Mouse (Mus musculus) kidney, adult 2 months (tissue): ENCODE data around the gene Tec. TPM values are rescaled to one million over a fixed set of nuclear protein-coding genes. Genes with fewer than 3 reads are reported as not detected.

ENCODE experiments used
- DNase-seq: peaks from one replicate; pipeline ENCODE4 v3.0.0; 2021
- H3K27ac ChIP-seq: fragments of 200-500 bp; 2 replicates; pipeline ENCODE4 v1.5.1; 2012; ENCODE audit warnings: low read depth, low read length, control low read depth, inconsistent platforms; ENCODE audit not compliant: insufficient read depth
- H3K27me3 ChIP-seq: fragments of 200-500 bp; replicated peaks from 2 replicates; pipeline ENCODE4 v1.6.1; 2012; ENCODE audit warnings: mild to moderate bottlenecking, moderate library complexity, low read length, inconsistent platforms; ENCODE audit not compliant: control insufficient read depth, insufficient read depth
- H3K36me3 ChIP-seq: fragments of 200-500 bp; 2 replicates; pipeline ENCODE4 v1.6.1; 2012; ENCODE audit warnings: mild to moderate bottlenecking, moderate library complexity, low read length, inconsistent platforms; ENCODE audit not compliant: control insufficient read depth, insufficient read depth
- H3K4me1 ChIP-seq: fragments of 200-500 bp; 2 replicates; pipeline ENCODE4 v1.6.1; 2011; ENCODE audit warnings: low read length; ENCODE audit not compliant: control insufficient read depth, insufficient read depth
- H3K4me3 ChIP-seq: fragments of 200-500 bp; 2 replicates; pipeline ENCODE4 v1.5.1; 2011; ENCODE audit warnings: mild to moderate bottlenecking, low read depth, low read length, control low read depth; ENCODE audit not compliant: insufficient read depth
- CTCF ChIP-seq: fragments of 200-500 bp; conservative IDR thresholded peaks from 2 replicates; pipeline ENCODE4 v1.5.1; 2011; ENCODE audit warnings: low read depth, mild to moderate bottlenecking, control low read depth, low read length, moderate library complexity, mixed read lengths; ENCODE audit not compliant: insufficient read depth, insufficient read length
- POLR2A ChIP-seq: fragments of 200-500 bp; IDR thresholded peaks from one replicate; pipeline ENCODE4 v1.6.1; 2011; ENCODE audit warnings: low read depth, low read length, control low read depth
- WGBS: fragments of 180-500 bp; shearing (Covaris S2); methylation state at CpG from one replicate; pipeline ENCODE4 v1.1.7; 2018; 5-methylcytosine and 5-hydroxymethylcytosine counted together
- polyA plus RNA-seq: library from polyadenylated mRNA; depleted of rRNA; stranded (reverse); fragments of >200 nt; gene quantifications from 2 replicates; pipeline ENCODE4 v1.2.3, GENCODE M21; 2012

The Tec gene
- polyA plus RNA-seq, 1 experiment: 8.1 TPM

GRCm38 (mm10) chr5:72810990-72811389 lies 57.3 kb downstream of the Tec start:
- no peak for DNase-seq
- no peaks in the 10 kb centered on the region for H3K36me3 ChIP-seq
- no peak overlapping the region for H3K4me3 ChIP-seq
- H3K27ac ChIP-seq: no peak overlapping the region
- H3K27me3 ChIP-seq: no peaks in the 10 kb centered on the region
- peaks cover 6% of the 10 kb centered on the region; the same call in 1 of the 2 replicates for H3K4me1 ChIP-seq
- WGBS: 86% methylated on average over 8 of the region's 8 CpGs
- TF ChIP-seq CTCF (no peak), POLR2A (no peak)

- Histone ChIP-seq H3K4me1 (peaks cover 5% of the 10 kb centered on the region; the same call in 1 of the 2 replicates), H3K27me3 (no peaks in the 10 kb centered on the region), H3K27ac (no peak overlapping the region), H3K36me3 (no peaks in the 10 kb centered on the region), H3K4me3 (no peak overlapping the region)
- DNase-seq: no peak
- 73% methylated on average over 2 of the region's 2 CpGs for WGBS
- TF ChIP-seq CTCF (no peak), POLR2A (no peak)
These were observed 58.8 kb downstream of the Tec start for GRCm38 (mm10) chr5:72809480-72809879.

- peak; percentile 30 for DNase-seq
- WGBS: 56% methylated on average over 14 of the region's 14 CpGs
- H3K27me3 ChIP-seq: no peaks in the 10 kb centered on the region
- no peaks in the 10 kb centered on the region for H3K36me3 ChIP-seq
- TF ChIP-seq CTCF (no peak), POLR2A (no peak)
- no peak overlapping the region for H3K4me3 ChIP-seq
- peaks cover 5% of the 10 kb centered on the region; the same call in 1 of the 2 replicates for H3K4me1 ChIP-seq
- H3K27ac ChIP-seq: no peak overlapping the region
These were observed 59.7 kb downstream of the Tec start for GRCm38 (mm10) chr5:72808456-72809111.

GRCm38 (mm10) chr5:72802851-72803250 lies 65.4 kb downstream of the Tec start:
- H3K4me3 ChIP-seq: no peak overlapping the region
- no peaks in the 10 kb centered on the region for H3K36me3 ChIP-seq
- TF ChIP-seq POLR2A: no peak
- no peak for TF ChIP-seq CTCF
- no peaks in the 10 kb centered on the region for H3K27me3 ChIP-seq
- WGBS: 44% methylated on average over 5 of the region's 5 CpGs
- no peak overlapping the region for H3K27ac ChIP-seq
- peaks cover 2% of the 10 kb centered on the region; the same call in 1 of the 2 replicates for H3K4me1 ChIP-seq
- DNase-seq: no peak

GRCm38 (mm10) chr5:72798563-72798962 lies 69.7 kb downstream of the Tec start:
- no peak overlapping the region for H3K27ac ChIP-seq
- H3K27me3 ChIP-seq: no peaks in the 10 kb centered on the region
- H3K4me3 ChIP-seq: no peak overlapping the region
- no peak for DNase-seq
- 71% methylated on average over 4 of the region's 4 CpGs for WGBS
- H3K4me1 ChIP-seq: peaks cover 10% of the 10 kb centered on the region; the same call in 1 of the 2 replicates
- H3K36me3 ChIP-seq: no peaks in the 10 kb centered on the region
- no peak for TF ChIP-seq POLR2A
- no peak for TF ChIP-seq CTCF

- TF ChIP-seq POLR2A (no peak), CTCF (no peak)
- H3K27ac ChIP-seq: peak overlapping the region; percentile 33; the same call in 1 of the 2 replicates
- peak overlapping the region; percentile 2; the same call in 1 of the 2 replicates for H3K4me3 ChIP-seq
- peak; percentile 38 for DNase-seq
- no peaks in the 10 kb centered on the region for H3K36me3 ChIP-seq
- WGBS: 48% methylated on average over 14 of the region's 14 CpGs
- no peaks in the 10 kb centered on the region for H3K27me3 ChIP-seq
- H3K4me1 ChIP-seq: peaks cover 26% of the 10 kb centered on the region
These were observed 72.1 kb downstream of the Tec start for GRCm38 (mm10) chr5:72796186-72796613.

- 42% methylated on average over 3 of the region's 3 CpGs for WGBS
- Histone ChIP-seq H3K36me3 (no peaks in the 10 kb centered on the region), H3K4me3 (no peak overlapping the region), H3K27me3 (no peaks in the 10 kb centered on the region), H3K4me1 (peaks cover 32% of the 10 kb centered on the region), H3K27ac (peak overlapping the region; percentile 33)
- peak; percentile 68 for DNase-seq
- no peak for TF ChIP-seq POLR2A
- TF ChIP-seq CTCF: no peak
These were observed 74.9 kb downstream of the Tec start for GRCm38 (mm10) chr5:72793309-72793850.
